7 mouse cellular contexts compared by ENCODE assay signal in the genomic region with DNA sequence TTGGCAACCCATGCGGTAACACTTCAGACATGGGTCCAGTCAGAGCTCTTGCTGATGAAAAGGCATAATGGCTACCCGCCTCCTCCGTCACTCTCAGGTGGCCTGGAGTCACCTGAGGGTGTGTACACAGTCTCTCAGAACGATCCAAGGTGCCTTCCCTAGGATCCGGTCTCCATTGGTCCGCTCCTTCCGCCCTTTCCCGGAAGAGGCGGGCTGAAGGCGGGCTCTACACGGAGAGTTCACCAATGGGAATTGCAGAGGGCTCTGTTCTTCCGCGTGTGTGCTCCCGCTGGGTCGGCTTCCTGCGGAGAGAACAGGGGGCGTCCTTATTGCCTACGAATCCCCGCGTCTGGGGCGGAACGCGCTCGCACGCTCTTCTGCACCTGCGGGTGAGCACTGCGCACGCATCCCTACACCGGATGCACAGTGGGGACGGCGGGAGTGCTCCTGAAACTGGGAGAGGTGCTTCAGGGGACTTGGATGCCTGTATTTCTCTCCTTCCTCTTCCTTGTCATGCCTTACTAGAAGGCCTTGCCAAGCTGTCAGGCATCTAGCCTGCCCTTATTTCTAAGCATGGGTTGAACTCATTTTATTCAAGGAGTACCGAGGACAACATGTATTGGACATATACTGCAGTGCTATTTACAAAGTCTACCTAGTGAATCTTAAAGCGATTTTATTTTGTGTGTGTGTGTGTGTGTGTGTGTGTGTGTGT. TPM values are rescaled to one million over a fixed set of nuclear protein-coding genes. Genes with fewer than 3 reads are reported as not detected.
DNase-seq lines count a peak whose midpoint lies in the region; ATAC-seq and TF ChIP-seq lines count a peak whose summit lies in the region.

A gene (plus strand): TSS at position 268 of the 715 bp plus-strand sequence.

- H3K36me3 ChIP-seq in embryonic facial prominence, embryonic 10.5 days (replicated peaks) = peaks cover 20% of the 10 kb centered on the region
- peaks cover 15% of the 10 kb centered on the region for H3K36me3 ChIP-seq in intestine, postnatal 0 days (ENCODE audit: control insufficient read depth, insufficient read depth)
- peaks cover 22% of the 10 kb centered on the region for H3K36me3 ChIP-seq in midbrain, embryonic 12.5 days
- H3K36me3 ChIP-seq in small intestine, adult 2 months (ENCODE audit: control insufficient read depth, insufficient read depth, low read length) = peaks cover 12% of the 10 kb centered on the region

- under 1% methylated on average over 33 of the region's 33 CpGs for WGBS in embryonic facial prominence, embryonic 10.5 days
- WGBS in intestine, postnatal 0 days = under 1% methylated on average over 33 of the region's 33 CpGs
- 1% methylated on average over 33 of the region's 33 CpGs for WGBS in midbrain, embryonic 12.5 days
- under 1% methylated on average over 33 of the region's 33 CpGs for WGBS in small intestine, adult 2 months

- H3K9me3 ChIP-seq in embryonic facial prominence, embryonic 10.5 days = no peaks in the 10 kb centered on the region
- no peaks in the 10 kb centered on the region for H3K9me3 ChIP-seq in intestine, postnatal 0 days (ENCODE audit: control insufficient read depth)
- H3K9me3 ChIP-seq in midbrain, embryonic 12.5 days = no peaks in the 10 kb centered on the region

- peak within 1 kb of the TSS; percentile 43 for H3K9ac ChIP-seq in intestine, postnatal 0 days (ENCODE audit: low read depth, low read length)
- H3K9ac ChIP-seq in midbrain, embryonic 12.5 days (replicated peaks) = peak within 1 kb of the TSS; percentile 74

- ATAC-seq in intestine, postnatal 0 days = peak; percentile 99
- ATAC-seq in midbrain, embryonic 12.5 days (ENCODE audit: low FRiP score, low read depth) = peak; percentile 100

- H3K4me3 ChIP-seq in embryonic facial prominence, embryonic 10.5 days = peak within 1 kb of the TSS; percentile 69
- peak within 1 kb of the TSS; percentile 44 for H3K4me3 ChIP-seq in intestine, postnatal 0 days (ENCODE audit: low read depth, low read length)
- peak within 1 kb of the TSS; percentile 68 for H3K4me3 ChIP-seq in midbrain, embryonic 12.5 days
- peak within 1 kb of the TSS; percentile 98 for H3K4me3 ChIP-seq in small intestine, adult 2 months (ENCODE audit: low read depth, low read length)

- no peaks in the 10 kb centered on the region for H3K27me3 ChIP-seq in embryonic facial prominence, embryonic 10.5 days (replicated peaks; ENCODE audit: low read depth, poor library complexity, severe bottlenecking)
- H3K27me3 ChIP-seq in intestine, postnatal 0 days (replicated peaks; ENCODE audit: control insufficient read depth, insufficient read depth, low read length) = no peaks in the 10 kb centered on the region
- no peaks in the 10 kb centered on the region for H3K27me3 ChIP-seq in midbrain, embryonic 12.5 days
- H3K27me3 ChIP-seq in small intestine, adult 2 months (ENCODE audit: control insufficient read depth, insufficient read depth, low read length) = no peaks in the 10 kb centered on the region

- DNase-seq in adrenal gland, postnatal 10 days = peak; percentile 88
- peak; percentile 95 for DNase-seq in embryonic facial prominence, embryonic 10.5 days (ENCODE audit: low spot score)
- DNase-seq in gonadal fat pad, adult 2 months (ENCODE audit: low read depth) = peak; percentile 96
- DNase-seq in left cerebral cortex, postnatal 4 days = peak; percentile 89

- H3K4me1 ChIP-seq in embryonic facial prominence, embryonic 10.5 days = peaks cover 14% of the 10 kb centered on the region
- H3K4me1 ChIP-seq in intestine, postnatal 0 days (replicated peaks; ENCODE audit: control insufficient read depth, insufficient read depth, low read length) = peaks cover 5% of the 10 kb centered on the region; the same call in 1 of the 2 replicates
- H3K4me1 ChIP-seq in midbrain, embryonic 12.5 days = peaks cover 12% of the 10 kb centered on the region
- peaks cover 3% of the 10 kb centered on the region; the same call in 1 of the 2 replicates for H3K4me1 ChIP-seq in small intestine, adult 2 months (ENCODE audit: control insufficient read depth, insufficient read depth, insufficient read length, low read length)

- 0 out of 2 replicates have a peak, but pooled peaks have one; percentile 33 for TF ChIP-seq CTCF in intestine, postnatal 0 days (IDR thresholded peaks at IDR 0.05; ENCODE audit: low read depth)
- no peak for TF ChIP-seq CTCF in small intestine, adult 2 months (IDR thresholded peaks at IDR 0.05; ENCODE audit: extremely low read depth, insufficient read length, insufficient replicate concordance, low read depth, low read length)

- peak within 1 kb of the TSS; percentile 88 for H3K27ac ChIP-seq in embryonic facial prominence, embryonic 10.5 days (replicated peaks)
- peak within 1 kb of the TSS; percentile 80 for H3K27ac ChIP-seq in intestine, postnatal 0 days (ENCODE audit: low read depth, low read length)
- H3K27ac ChIP-seq in midbrain, embryonic 12.5 days (replicated peaks) = peak within 1 kb of the TSS; percentile 76
- H3K27ac ChIP-seq in small intestine, adult 2 months (ENCODE audit: insufficient read depth, low read depth, low read length) = peak within 1 kb of the TSS; percentile 94

- TF ChIP-seq POLR2A in small intestine, adult 2 months (IDR thresholded peaks at IDR 0.05; ENCODE audit: low read depth, low read length) = peak; percentile 79

- intact Hi-C loops in left cerebral cortex, postnatal 4 days (cut with DNase I) = no loop called here

- peak within 1 kb of the TSS; percentile 67 for H3K4me2 ChIP-seq in intestine, postnatal 0 days (replicated peaks; ENCODE audit: low read depth)
- peak within 1 kb of the TSS; percentile 62 for H3K4me2 ChIP-seq in midbrain, embryonic 12.5 days (replicated peaks)

RNA-seq across cellular contexts. Expression of the gene that starts here (rescaled TPM):
- total RNA-seq in adrenal gland, postnatal 10 days (2021) = 10 to 100 TPM; 10.7 to 11.6 TPM
- polyA plus RNA-seq in embryonic facial prominence, embryonic 10.5 days (2016; fragmentation: Nextera tagmentation; extraction: Ambion mirVana) = 17.8 and 19.3 TPM in 2 replicates
- 16.9 and 21.3 TPM in 2 replicates for polyA plus RNA-seq in gonadal fat pad, adult 2 months (2012; rRNA removed)
- polyA plus RNA-seq in intestine, postnatal 0 days (2015; fragmentation: Nextera tagmentation; extraction: Ambion mirVana) = 52.4 and 54.1 TPM in 2 replicates
- total RNA-seq in left cerebral cortex, postnatal 4 days (2021) = 1 to 10 TPM; 8.9 to 9.0 TPM
- 15.6 and 17.8 TPM in 2 replicates for polyA plus RNA-seq in midbrain, embryonic 12.5 days (2016; fragmentation: Nextera tagmentation; extraction: Ambion mirVana)
- 9.4 and 14.8 TPM in 2 replicates for polyA plus RNA-seq in small intestine, adult 2 months (2012; rRNA removed)

Comparison
In these comparisons a context has a peak if more than half of its experiments do, and no peak if none do; other contexts are left out.
1. Peak in every context shown above with its lines: DNase-seq, ATAC-seq, H3K4me3 ChIP-seq and H3K27ac ChIP-seq.
2. H3K4me3 ChIP-seq: peak in every context shown above with its lines; median percentile 98 in small intestine, adult 2 months; 69 in embryonic facial prominence, embryonic 10.5 days; 68 in midbrain, embryonic 12.5 days; 44 in intestine, postnatal 0 days.